Mouse (Mus musculus): ENCODE measurements around the gene Dppa4.

Dppa4 gene

GRCm38 (mm10) chr16:48323602-48324345 is 40.2 kb downstream of the Dppa4 start:
- no peak for DNase-seq (ENCODE audit: low spot score)

GRCm38 (mm10) chr16:48326903-48327302 is 43.4 kb downstream of the Dppa4 start:
- DNase-seq (ENCODE audit: low spot score), result no peak

DNA sequence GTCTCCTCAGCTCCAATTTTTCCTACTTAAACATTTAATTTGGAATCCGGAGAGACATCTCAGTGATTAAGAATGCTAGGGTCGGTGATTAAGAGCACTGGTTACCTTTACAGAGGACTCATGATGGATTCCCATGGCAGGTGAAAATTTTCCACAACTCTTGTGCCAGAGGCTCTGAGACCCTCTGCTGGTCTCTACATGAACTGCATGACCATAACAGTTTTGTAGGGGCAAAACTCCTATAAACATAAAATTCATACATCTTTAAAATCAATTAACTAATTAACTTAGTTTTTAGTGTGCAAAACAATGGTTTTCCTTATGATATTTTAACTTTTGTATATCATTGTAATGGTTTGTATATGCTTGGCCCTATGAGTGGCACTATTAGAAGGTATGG is 44.9 kb downstream of the Dppa4 start:
- no peak for DNase-seq (ENCODE audit: low spot score)

GRCm38 (mm10) chr16:48331822-48332221 is 48.3 kb downstream of the Dppa4 start:
- DNase-seq (ENCODE audit: low spot score), result no peak

DNA sequence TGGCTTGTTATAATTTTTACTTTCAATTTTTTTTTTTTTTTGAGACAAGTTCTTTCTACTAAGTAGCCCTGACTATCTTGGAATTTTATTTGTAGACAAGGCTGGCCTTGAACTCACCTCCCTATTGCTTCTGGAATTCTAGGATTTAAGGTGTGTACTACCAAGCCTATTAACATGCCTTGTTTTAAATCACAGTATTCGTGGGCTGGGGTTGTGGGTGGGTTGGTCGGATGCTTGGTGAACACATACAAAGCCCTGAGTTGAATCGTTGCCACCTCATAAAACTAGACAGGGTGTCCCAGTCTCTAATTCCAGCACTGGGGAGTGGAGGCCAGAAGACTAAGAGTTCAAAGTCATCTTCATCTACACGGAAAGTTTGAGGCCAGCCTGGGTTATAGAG is 51.8 kb downstream of the Dppa4 start:
- no peak for DNase-seq (ENCODE audit: low spot score)
